Mouse (Mus musculus) liver, embryonic 12.5 days (tissue): ENCODE measurements at regions not wholly inside any gene's neighbourhood (a gene's known extent, or its start where the extent isn't known, plus 50 kb on each side); places are given as distances from the start of the nearest gene placed in this dataset.

Experiments used
- ATAC-seq: fragments of 200-750 bp; cut with Nextera tagmentation; 2 replicates; pipeline ENCODE4 v1.8.0; 2017; ENCODE audit warnings: moderate number of reproducible peaks, mild to moderate bottlenecking, moderate library complexity
- H3K27ac ChIP-seq: fragments of 300-500 bp; sonication (generic); 2 replicates; pipeline ENCODE4 v1.5.1; 2016; ENCODE audit warnings: mild to moderate bottlenecking
- H3K27me3 ChIP-seq: fragments of 300-500 bp; sonication (generic); replicated peaks from 2 replicates; pipeline ENCODE4 v1.6.1; 2016; ENCODE audit warnings: mild to moderate bottlenecking, moderate library complexity
- H3K36me3 ChIP-seq: fragments of 300-500 bp; sonication (generic); 2 replicates; pipeline ENCODE4 v1.6.1; 2016; ENCODE audit warnings: mild to moderate bottlenecking, moderate library complexity
- H3K4me1 ChIP-seq: fragments of 300-500 bp; sonication (generic); 2 replicates; pipeline ENCODE4 v1.6.1; 2016
- H3K4me2 ChIP-seq: fragments of 300-500 bp; sonication (generic); 2 replicates; pipeline ENCODE4 v1.6.1; 2016; ENCODE audit warnings: mild to moderate bottlenecking, moderate library complexity
- H3K4me3 ChIP-seq: fragments of 300-500 bp; sonication (generic); 2 replicates; pipeline ENCODE4 v1.5.1; 2016; ENCODE audit warnings: mild to moderate bottlenecking, moderate library complexity
- H3K9ac ChIP-seq: fragments of 300-500 bp; sonication (generic); 2 replicates; pipeline ENCODE4 v1.6.1; 2016; ENCODE audit warnings: mild to moderate bottlenecking, moderate library complexity
- H3K9me3 ChIP-seq: fragments of 300-500 bp; sonication (generic); replicated peaks from 2 replicates; pipeline ENCODE4 v1.6.1; 2016; ENCODE audit warnings: mild to moderate bottlenecking, moderate library complexity
- WGBS: fragments of 180-500 bp; shearing (Covaris S2); methylation state at CpG from one replicate; pipeline ENCODE4 v1.1.7; 2016; ENCODE audit not compliant: insufficient replicate concordance; 5-methylcytosine and 5-hydroxymethylcytosine counted together

DNA sequence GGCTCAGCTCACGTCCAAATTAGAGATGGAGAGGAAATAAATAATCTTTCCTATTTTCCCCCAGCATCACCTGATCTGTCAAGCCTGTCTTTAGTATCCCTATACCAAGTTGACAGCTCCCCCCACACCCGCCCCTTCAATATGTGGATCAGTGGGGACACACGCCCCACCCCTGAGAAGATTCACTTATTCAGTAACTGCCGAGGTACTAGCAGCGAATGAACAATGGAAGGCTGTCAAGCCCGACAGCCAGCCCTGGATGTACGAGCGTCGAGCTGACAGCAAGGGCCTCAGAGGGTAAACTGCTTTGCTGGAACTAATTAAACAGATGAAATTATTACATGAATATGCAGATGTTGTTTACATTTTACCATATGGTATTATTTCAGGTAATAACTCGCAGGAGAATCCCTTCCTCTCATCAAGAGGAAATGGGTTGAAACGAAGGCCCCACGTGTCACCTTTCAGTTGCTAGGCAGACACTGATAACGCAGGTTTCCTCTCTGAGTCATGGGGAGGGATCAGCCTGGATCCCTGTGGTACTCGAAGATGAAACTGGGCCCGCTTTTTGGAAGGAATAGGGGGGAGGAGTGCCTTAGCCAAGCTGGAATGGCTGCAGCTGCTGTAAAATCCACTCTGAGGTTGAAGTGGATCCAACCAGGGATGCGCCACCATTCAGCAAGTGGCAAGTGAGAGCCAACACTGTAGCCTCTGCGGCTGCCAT lies 319.7 kb downstream of the Nr2f2 start:
- Histone ChIP-seq H3K27ac (no peak overlapping the region), H3K9ac (no peak overlapping the region), H3K27me3 (no peaks in the 10 kb centered on the region), H3K4me1 (no peaks in the 10 kb centered on the region), H3K4me3 (no peak overlapping the region), H3K4me2 (no peak overlapping the region), H3K9me3 (no peaks in the 10 kb centered on the region), H3K36me3 (no peaks in the 10 kb centered on the region)
- no peak for ATAC-seq
- 55% methylated on average over 17 of the region's 17 CpGs for WGBS

DNA sequence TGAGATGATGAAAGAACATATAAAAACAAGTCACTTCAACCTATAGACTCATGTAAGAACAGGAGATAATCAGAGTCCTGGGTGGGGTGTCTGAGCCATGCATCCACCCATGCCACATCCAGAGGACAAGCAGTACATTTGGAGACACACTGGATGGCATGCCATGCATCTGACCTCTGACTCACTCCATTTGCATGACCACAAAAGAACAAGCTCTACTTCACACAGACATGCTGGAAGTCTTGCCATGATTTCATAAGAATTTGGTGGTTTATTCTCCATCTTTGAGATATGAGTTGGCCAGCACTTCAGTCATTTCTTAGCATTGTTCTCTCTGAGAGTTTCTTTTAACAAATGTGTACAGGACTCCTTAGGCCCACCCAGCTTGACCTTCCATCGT lies 329.5 kb downstream of the Nr2f2 start:
- H3K27ac ChIP-seq = no peak overlapping the region
- H3K9ac ChIP-seq = no peak overlapping the region
- no peaks in the 10 kb centered on the region for H3K4me1 ChIP-seq
- H3K4me3 ChIP-seq = no peak overlapping the region
- WGBS = 38% methylated on average over 1 of the region's 1 CpGs
- ATAC-seq = no peak
- H3K4me2 ChIP-seq = no peak overlapping the region
- no peaks in the 10 kb centered on the region for H3K9me3 ChIP-seq
- no peaks in the 10 kb centered on the region for H3K27me3 ChIP-seq
- no peaks in the 10 kb centered on the region for H3K36me3 ChIP-seq

- H3K9me3 ChIP-seq = no peaks in the 10 kb centered on the region
- ATAC-seq = no peak
- no peaks in the 10 kb centered on the region for H3K27me3 ChIP-seq
- H3K36me3 ChIP-seq = no peaks in the 10 kb centered on the region
- H3K4me1 ChIP-seq = no peaks in the 10 kb centered on the region
- no peak overlapping the region for H3K27ac ChIP-seq
- WGBS = 82% methylated on average over 2 of the region's 2 CpGs
- H3K4me2 ChIP-seq = no peak overlapping the region
- no peak overlapping the region for H3K9ac ChIP-seq
- no peak overlapping the region for H3K4me3 ChIP-seq
Observed at GRCm38 (mm10) chr7:70032857-70033256, 333.7 kb downstream of the Nr2f2 start.

DNA sequence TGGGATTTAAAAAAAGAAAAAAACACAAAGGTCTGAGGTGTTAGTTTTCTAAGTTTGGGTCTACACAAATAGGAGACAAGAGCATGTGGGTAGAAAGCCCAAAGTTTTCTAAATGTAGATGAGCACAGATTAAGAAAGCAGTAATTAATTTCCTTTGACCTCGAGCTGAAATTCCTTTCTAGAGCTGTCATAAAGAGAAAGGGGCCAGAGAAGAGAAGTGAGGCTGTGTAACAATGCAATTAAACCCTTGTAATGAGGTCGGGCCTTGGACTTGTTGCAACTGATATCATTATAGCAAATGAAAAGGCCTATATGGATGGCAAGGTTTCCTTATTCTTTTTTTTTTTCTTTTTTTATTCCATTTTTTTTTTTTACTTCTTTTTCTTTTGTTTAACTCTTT lies 337.2 kb downstream of the Nr2f2 start:
- Histone ChIP-seq H3K4me3 (no peak overlapping the region), H3K4me2 (no peak overlapping the region), H3K9ac (no peak overlapping the region), H3K4me1 (no peaks in the 10 kb centered on the region), H3K36me3 (no peaks in the 10 kb centered on the region), H3K27ac (no peak overlapping the region), H3K9me3 (no peaks in the 10 kb centered on the region), H3K27me3 (no peaks in the 10 kb centered on the region)
- WGBS = 37% methylated on average over 2 of the region's 2 CpGs
- ATAC-seq = no peak

GRCm38 (mm10) chr7:70025527-70025926 lies 341.0 kb downstream of the Nr2f2 start:
- Histone ChIP-seq H3K27me3 (no peaks in the 10 kb centered on the region), H3K36me3 (no peaks in the 10 kb centered on the region), H3K4me3 (no peak overlapping the region), H3K27ac (no peak overlapping the region), H3K9ac (no peak overlapping the region), H3K4me2 (no peak overlapping the region), H3K9me3 (no peaks in the 10 kb centered on the region), H3K4me1 (no peaks in the 10 kb centered on the region)
- ATAC-seq = no peak

- Histone ChIP-seq H3K4me3 (no peak overlapping the region), H3K4me1 (no peaks in the 10 kb centered on the region), H3K9ac (no peak overlapping the region), H3K27me3 (no peaks in the 10 kb centered on the region), H3K36me3 (no peaks in the 10 kb centered on the region), H3K27ac (no peak overlapping the region), H3K4me2 (no peak overlapping the region), H3K9me3 (no peaks in the 10 kb centered on the region)
- ATAC-seq = no peak
Observed at GRCm38 (mm10) chr7:70016611-70017010, 349.9 kb downstream of the Nr2f2 start.

DNA sequence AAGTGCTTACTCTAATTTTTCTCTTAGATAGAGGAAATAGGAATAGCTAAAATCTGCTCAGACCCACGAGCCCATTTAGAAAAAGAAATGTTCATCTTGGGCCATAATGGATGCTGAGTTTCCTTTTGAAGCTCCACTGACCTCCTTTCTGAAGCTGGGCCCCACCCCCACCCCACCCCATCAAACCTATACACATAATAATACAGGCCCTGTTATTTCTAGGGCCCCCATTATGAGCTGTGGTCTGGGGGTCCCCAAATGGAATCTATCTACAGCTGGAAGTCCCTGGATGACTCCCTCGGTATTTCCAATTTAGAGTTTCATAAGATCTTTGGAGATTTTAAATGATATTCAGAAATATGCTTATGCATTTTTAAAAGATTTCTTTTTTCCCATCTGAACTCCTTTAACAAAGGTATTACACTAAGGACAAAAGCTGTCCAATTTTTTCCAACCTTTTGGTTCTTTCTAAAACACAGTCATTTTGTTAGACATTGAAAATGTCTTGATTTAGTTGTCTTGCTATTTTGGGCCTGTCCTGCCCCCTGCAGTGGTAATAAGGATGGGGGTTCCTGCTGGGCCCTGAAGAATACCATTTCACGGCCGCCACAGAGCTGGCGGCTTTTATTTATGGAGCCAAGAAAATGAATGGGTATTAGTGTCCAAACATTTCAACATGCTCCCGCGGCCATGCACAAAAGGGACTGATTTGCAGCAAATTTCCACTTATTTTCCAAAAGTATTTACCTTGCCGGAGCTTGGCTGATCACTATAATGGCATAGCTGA lies 363.1 kb downstream of the Nr2f2 start:
- Histone ChIP-seq H3K27ac (no peak overlapping the region), H3K4me3 (no peak overlapping the region), H3K36me3 (no peaks in the 10 kb centered on the region), H3K4me1 (no peaks in the 10 kb centered on the region), H3K4me2 (no peak overlapping the region), H3K9ac (no peak overlapping the region), H3K9me3 (no peaks in the 10 kb centered on the region), H3K27me3 (no peaks in the 10 kb centered on the region)
- ATAC-seq = no peak
- 70% methylated on average over 8 of the region's 8 CpGs for WGBS

DNA sequence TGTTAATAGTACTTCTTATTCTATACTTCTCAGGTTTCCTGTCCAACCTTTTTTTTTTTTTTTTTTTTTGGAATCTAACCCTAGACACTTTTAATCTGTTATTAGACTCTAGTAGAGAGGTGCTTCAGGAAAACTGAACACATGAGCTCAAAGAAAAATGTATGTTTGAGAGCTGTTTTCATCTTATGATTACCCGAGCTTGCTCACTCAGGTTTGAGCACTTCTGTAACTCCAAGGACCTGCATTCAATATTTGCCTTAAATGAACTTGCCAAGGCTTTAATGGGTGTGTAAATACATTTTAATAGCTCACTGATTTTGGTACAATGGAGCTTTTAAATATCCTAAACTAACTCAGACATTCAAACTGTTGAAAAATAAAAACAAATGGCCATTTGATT lies 367.8 kb downstream of the Nr2f2 start:
- 42% methylated on average over 1 of the region's 1 CpGs for WGBS
- Histone ChIP-seq H3K27ac (no peak overlapping the region), H3K36me3 (no peaks in the 10 kb centered on the region), H3K9me3 (no peaks in the 10 kb centered on the region), H3K27me3 (no peaks in the 10 kb centered on the region), H3K4me2 (no peak overlapping the region), H3K4me1 (no peaks in the 10 kb centered on the region), H3K4me3 (no peak overlapping the region), H3K9ac (no peak overlapping the region)
- no peak for ATAC-seq

GRCm38 (mm10) chr7:69994540-69995303 lies 371.8 kb downstream of the Nr2f2 start:
- H3K4me2 ChIP-seq = no peak overlapping the region
- no peaks in the 10 kb centered on the region for H3K9me3 ChIP-seq
- no peak overlapping the region for H3K9ac ChIP-seq
- ATAC-seq = no peak
- H3K27ac ChIP-seq = no peak overlapping the region
- no peak overlapping the region for H3K4me3 ChIP-seq
- H3K27me3 ChIP-seq = no peaks in the 10 kb centered on the region
- H3K4me1 ChIP-seq = no peaks in the 10 kb centered on the region
- 72% methylated on average over 6 of the region's 6 CpGs for WGBS
- no peaks in the 10 kb centered on the region for H3K36me3 ChIP-seq

DNA sequence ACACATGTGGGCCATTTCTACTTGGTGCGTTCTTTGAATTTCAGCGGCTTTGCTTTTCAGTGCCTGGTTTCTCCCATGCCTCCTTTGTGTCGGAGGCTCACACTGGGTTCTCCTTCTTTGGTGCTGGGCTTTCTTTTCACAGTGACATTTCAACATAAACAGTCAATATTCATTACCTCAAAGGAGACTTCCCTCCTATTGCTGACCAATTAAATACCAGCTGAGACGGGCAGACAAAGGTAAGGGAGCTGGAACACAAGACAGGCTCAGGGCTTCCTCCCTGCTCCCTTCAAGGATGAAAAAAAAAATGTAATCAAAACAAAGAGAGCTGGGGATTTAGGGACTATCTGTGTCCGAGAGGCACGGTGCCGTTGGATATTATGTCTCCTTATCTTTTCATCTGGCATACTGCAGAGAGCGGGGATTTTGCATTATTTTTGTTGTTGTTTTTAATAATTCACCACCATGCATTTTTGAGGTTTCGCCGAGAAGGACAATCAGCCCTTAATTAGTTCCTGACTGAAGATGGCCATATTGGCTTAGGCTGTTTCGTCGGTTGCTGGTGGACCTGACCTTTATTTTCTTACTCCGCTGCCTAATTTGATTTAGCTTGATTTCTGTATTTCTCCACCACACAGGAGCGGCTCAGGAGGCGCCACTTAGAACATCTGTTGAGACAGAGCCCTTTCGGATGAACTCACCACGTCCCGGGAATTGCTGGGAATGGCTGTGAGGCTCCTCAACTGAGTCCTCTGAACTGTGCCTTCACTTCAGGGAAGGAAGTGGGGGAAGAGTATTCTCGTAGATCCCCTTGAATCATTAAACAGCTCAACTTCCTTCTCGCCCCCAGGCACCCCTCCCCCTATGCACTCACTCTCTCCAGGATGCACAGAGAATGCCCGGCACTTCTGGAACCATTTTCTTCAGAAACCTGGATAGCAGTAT lies 373.9 kb downstream of the Nr2f2 start:
- H3K4me2 ChIP-seq = peak overlapping the region; percentile 33

GRCm38 (mm10) chr7:69991982-69992381 lies 374.6 kb downstream of the Nr2f2 start:
- H3K27ac ChIP-seq = no peak overlapping the region
- H3K9ac ChIP-seq = no peak overlapping the region
- no peaks in the 10 kb centered on the region for H3K36me3 ChIP-seq
- WGBS = 34% methylated on average over 3 of the region's 3 CpGs
- ATAC-seq = no peak
- H3K9me3 ChIP-seq = no peaks in the 10 kb centered on the region
- no peaks in the 10 kb centered on the region for H3K4me1 ChIP-seq
- no peak overlapping the region for H3K4me3 ChIP-seq
- H3K4me2 ChIP-seq = no peak overlapping the region
- H3K27me3 ChIP-seq = no peaks in the 10 kb centered on the region

More for the DNA sequence above, 373.9 kb downstream of the Nr2f2 start:
- Histone ChIP-seq H3K4me3 (peak overlapping the region; percentile 6), H3K36me3 (no peaks in the 10 kb centered on the region), H3K9ac (no peak overlapping the region), H3K9me3 (no peaks in the 10 kb centered on the region), H3K4me1 (no peaks in the 10 kb centered on the region), H3K27me3 (no peaks in the 10 kb centered on the region), H3K27ac (no peak overlapping the region)
- no peak for ATAC-seq
- WGBS = 23% methylated on average over 21 of the region's 21 CpGs
